Mouse (Mus musculus): ENCODE measurements around the gene Atp12a. TPM values are rescaled to one million over a fixed set of nuclear protein-coding genes. Genes with fewer than 3 reads are reported as not detected.

Gene Atp12a
- polyA plus RNA-seq, 1 experiment from 2014 or later = 0.43 TPM

GRCm38 (mm10) chr14:56351959-56352660, 12.8 kb upstream of the Atp12a start:
- Histone ChIP-seq H3K9me3 (no peaks in the 10 kb centered on the region), H3K4me1 (0 out of 2 replicates have a peak, but pooled peaks cover 5% of the 10 kb centered on the region), H3K27me3 (no peaks in the 10 kb centered on the region), H3K27ac (no peak overlapping the region), H3K36me3 (no peaks in the 10 kb centered on the region), H3K4me3 (no peak overlapping the region), H3K4me2 (replicated peaks) (no peak overlapping the region), H3K9ac (no peak overlapping the region)
- 27% methylated on average over 17 of the region's 17 CpGs for WGBS
- ATAC-seq (ENCODE audit: low FRiP score, low read depth) = no peak

GRCm38 (mm10) chr14:56354803-56355202, 10.1 kb upstream of the Atp12a start:
- H3K36me3 ChIP-seq = no peaks in the 10 kb centered on the region
- no peak overlapping the region for H3K27ac ChIP-seq
- H3K4me3 ChIP-seq = no peak overlapping the region
- no peak for ATAC-seq (ENCODE audit: low FRiP score, low read depth)
- no peaks in the 10 kb centered on the region for H3K4me1 ChIP-seq
- no peak overlapping the region for H3K4me2 ChIP-seq (replicated peaks)
- WGBS = 69% methylated on average over 3 of the region's 3 CpGs
- no peaks in the 10 kb centered on the region for H3K9me3 ChIP-seq
- H3K9ac ChIP-seq = no peak overlapping the region
- H3K27me3 ChIP-seq = no peaks in the 10 kb centered on the region

- no peak overlapping the region for H3K4me3 ChIP-seq
- ATAC-seq (ENCODE audit: low FRiP score, low read depth) = no peak
- 71% methylated on average over 8 of the region's 8 CpGs for WGBS
- no peaks in the 10 kb centered on the region for H3K9me3 ChIP-seq
- no peaks in the 10 kb centered on the region for H3K36me3 ChIP-seq
- H3K27ac ChIP-seq = no peak overlapping the region
- H3K27me3 ChIP-seq = no peaks in the 10 kb centered on the region
- no peak overlapping the region for H3K4me2 ChIP-seq (replicated peaks)
- H3K4me1 ChIP-seq = no peaks in the 10 kb centered on the region
- no peak overlapping the region for H3K9ac ChIP-seq
Measured at GRCm38 (mm10) chr14:56355396-56355795, 9.5 kb upstream of the Atp12a start.

- no peak overlapping the region for H3K27ac ChIP-seq
- H3K9me3 ChIP-seq = no peaks in the 10 kb centered on the region
- H3K4me3 ChIP-seq = no peak overlapping the region
- H3K4me2 ChIP-seq (replicated peaks) = no peak overlapping the region
- no peaks in the 10 kb centered on the region for H3K4me1 ChIP-seq
- H3K27me3 ChIP-seq = no peaks in the 10 kb centered on the region
- WGBS = 85% methylated on average over 6 of the region's 6 CpGs
- no peaks in the 10 kb centered on the region for H3K36me3 ChIP-seq
- no peak overlapping the region for H3K9ac ChIP-seq
- ATAC-seq (ENCODE audit: low FRiP score, low read depth) = no peak
Measured at GRCm38 (mm10) chr14:56356196-56356595, 8.7 kb upstream of the Atp12a start.

- Histone ChIP-seq H3K9me3 (no peaks in the 10 kb centered on the region), H3K9ac (no peak overlapping the region), H3K4me3 (no peak overlapping the region), H3K4me1 (no peaks in the 10 kb centered on the region), H3K4me2 (replicated peaks) (no peak overlapping the region), H3K36me3 (no peaks in the 10 kb centered on the region), H3K27ac (no peak overlapping the region), H3K27me3 (peaks cover 18% of the 10 kb centered on the region)
- 89% methylated on average over 7 of the region's 7 CpGs for WGBS
- no peak for ATAC-seq (ENCODE audit: low FRiP score, low read depth)
Measured at GRCm38 (mm10) chr14:56358422-56358821, 6.4 kb upstream of the Atp12a start.

GRCm38 (mm10) chr14:56359131-56359530, 5.7 kb upstream of the Atp12a start:
- H3K36me3 ChIP-seq = no peaks in the 10 kb centered on the region
- H3K27me3 ChIP-seq = peaks cover 25% of the 10 kb centered on the region
- no peak for ATAC-seq (ENCODE audit: low FRiP score, low read depth)
- H3K4me1 ChIP-seq = peaks cover 4% of the 10 kb centered on the region
- no peak overlapping the region for H3K9ac ChIP-seq
- no peak overlapping the region for H3K27ac ChIP-seq
- 75% methylated on average over 6 of the region's 6 CpGs for WGBS
- no peak overlapping the region for H3K4me2 ChIP-seq (replicated peaks)
- H3K4me3 ChIP-seq = no peak overlapping the region
- H3K9me3 ChIP-seq = no peaks in the 10 kb centered on the region

GRCm38 (mm10) chr14:56365292-56365691, 424 bp downstream of the Atp12a start:
- peaks cover 69% of the 10 kb centered on the region for H3K27me3 ChIP-seq
- H3K4me1 ChIP-seq = peaks cover 30% of the 10 kb centered on the region
- ATAC-seq (ENCODE audit: low FRiP score, low read depth) = no peak
- no peaks in the 10 kb centered on the region for H3K36me3 ChIP-seq
- WGBS = 30% methylated on average over 8 of the region's 8 CpGs
- no peak overlapping the region for H3K27ac ChIP-seq
- H3K4me3 ChIP-seq = peak overlapping the region; percentile 49
- H3K9me3 ChIP-seq = no peaks in the 10 kb centered on the region
- peak overlapping the region; percentile 94 for H3K4me2 ChIP-seq (replicated peaks)
- peak overlapping the region; percentile 50; the same call in 1 of the 2 replicates for H3K9ac ChIP-seq

- WGBS = 17% methylated on average over 15 of the region's 15 CpGs
Measured at GRCm38 (mm10) chr14:56366712-56367111, 1.8 kb downstream of the Atp12a start.

GRCm38 (mm10) chr14:56368834-56369233, 4.0 kb downstream of the Atp12a start:
- WGBS = 48% methylated on average over 3 of the region's 3 CpGs
- peaks cover 29% of the 10 kb centered on the region for H3K4me1 ChIP-seq

More at GRCm38 (mm10) chr14:56366712-56367111, 1.8 kb downstream of the Atp12a start:
- H3K27ac ChIP-seq = no peak overlapping the region
- H3K27me3 ChIP-seq = peaks cover 66% of the 10 kb centered on the region
- no peak overlapping the region for H3K9ac ChIP-seq
- no peak for ATAC-seq (ENCODE audit: low FRiP score, low read depth)
- H3K36me3 ChIP-seq = no peaks in the 10 kb centered on the region
- H3K4me1 ChIP-seq = peaks cover 30% of the 10 kb centered on the region
- no peaks in the 10 kb centered on the region for H3K9me3 ChIP-seq
- H3K4me3 ChIP-seq = peak overlapping the region; percentile 16; the same call in 1 of the 2 replicates
- peak overlapping the region; percentile 39; the same call in 1 of the 2 replicates for H3K4me2 ChIP-seq (replicated peaks)

GRCm38 (mm10) chr14:56375731-56376130, 10.9 kb downstream of the Atp12a start:
- no peaks in the 10 kb centered on the region for H3K4me1 ChIP-seq
- no peaks in the 10 kb centered on the region for H3K27me3 ChIP-seq
- peak; percentile 36; the same call in 1 of the 2 replicates for ATAC-seq (ENCODE audit: low FRiP score, low read depth)
- H3K9ac ChIP-seq = no peak overlapping the region
- H3K4me2 ChIP-seq (replicated peaks) = no peak overlapping the region
- no peaks in the 10 kb centered on the region for H3K9me3 ChIP-seq
- H3K4me3 ChIP-seq = no peak overlapping the region
- WGBS = 3% methylated on average over 6 of the region's 6 CpGs
- no peak overlapping the region for H3K27ac ChIP-seq
- H3K36me3 ChIP-seq = no peaks in the 10 kb centered on the region

More at GRCm38 (mm10) chr14:56368834-56369233, 4.0 kb downstream of the Atp12a start:
- no peak overlapping the region for H3K4me2 ChIP-seq (replicated peaks)
- H3K9me3 ChIP-seq = no peaks in the 10 kb centered on the region
- no peak for ATAC-seq (ENCODE audit: low FRiP score, low read depth)
- no peak overlapping the region for H3K4me3 ChIP-seq
- no peak overlapping the region for H3K27ac ChIP-seq
- H3K27me3 ChIP-seq = peaks cover 47% of the 10 kb centered on the region
- H3K9ac ChIP-seq = no peak overlapping the region
- H3K36me3 ChIP-seq = no peaks in the 10 kb centered on the region

- Histone ChIP-seq H3K27ac (no peak overlapping the region), H3K9me3 (no peaks in the 10 kb centered on the region), H3K36me3 (no peaks in the 10 kb centered on the region), H3K27me3 (no peaks in the 10 kb centered on the region), H3K9ac (no peak overlapping the region), H3K4me3 (no peak overlapping the region), H3K4me2 (replicated peaks) (no peak overlapping the region), H3K4me1 (no peaks in the 10 kb centered on the region)
- no peak for ATAC-seq (ENCODE audit: low FRiP score, low read depth)
Measured at GRCm38 (mm10) chr14:56377745-56378144, 12.9 kb downstream of the Atp12a start.

- Histone ChIP-seq H3K36me3 (no peaks in the 10 kb centered on the region), H3K4me1 (no peaks in the 10 kb centered on the region), H3K4me2 (replicated peaks) (no peak overlapping the region), H3K27me3 (no peaks in the 10 kb centered on the region), H3K4me3 (no peak overlapping the region), H3K27ac (no peak overlapping the region), H3K9ac (no peak overlapping the region), H3K9me3 (no peaks in the 10 kb centered on the region)
- ATAC-seq (ENCODE audit: low FRiP score, low read depth) = no peak
- WGBS = 73% methylated on average over 9 of the region's 9 CpGs
Measured at GRCm38 (mm10) chr14:56379336-56379735, 14.5 kb downstream of the Atp12a start.

- Histone ChIP-seq H3K9me3 (no peaks in the 10 kb centered on the region), H3K4me3 (no peak overlapping the region), H3K27me3 (no peaks in the 10 kb centered on the region), H3K36me3 (no peaks in the 10 kb centered on the region), H3K4me2 (replicated peaks) (no peak overlapping the region), H3K4me1 (no peaks in the 10 kb centered on the region), H3K27ac (no peak overlapping the region), H3K9ac (no peak overlapping the region)
- no peak for ATAC-seq (ENCODE audit: low FRiP score, low read depth)
- 85% methylated on average over 4 of the region's 4 CpGs for WGBS
Measured at GRCm38 (mm10) chr14:56382366-56382765, 17.5 kb downstream of the Atp12a start.

All from limb, embryonic 13.5 days (tissue).